Mouse (Mus musculus) layer of hippocampus, postnatal 36 days (tissue): ENCODE results near the gene Tha1. TPM values are rescaled to one million over a fixed set of nuclear protein-coding genes. Genes with fewer than 3 reads are reported as not detected.
A peak's percentile ranks its signal among the peaks of the same experiment; 100 is the strongest.

Source experiments
- DNase-seq, 2 experiments: peaks; one replicate each; pipeline ENCODE4 v3.0.0; 2022
- total RNA-seq, 2 experiments: library from RNA; stranded (reverse); gene quantifications; 2 replicates each; pipeline ENCODE4 v1.2.3; 2021

Tha1 gene
- total RNA-seq, 2 experiments from 2014 or later, result 3.0 to 3.8 TPM

DNA sequence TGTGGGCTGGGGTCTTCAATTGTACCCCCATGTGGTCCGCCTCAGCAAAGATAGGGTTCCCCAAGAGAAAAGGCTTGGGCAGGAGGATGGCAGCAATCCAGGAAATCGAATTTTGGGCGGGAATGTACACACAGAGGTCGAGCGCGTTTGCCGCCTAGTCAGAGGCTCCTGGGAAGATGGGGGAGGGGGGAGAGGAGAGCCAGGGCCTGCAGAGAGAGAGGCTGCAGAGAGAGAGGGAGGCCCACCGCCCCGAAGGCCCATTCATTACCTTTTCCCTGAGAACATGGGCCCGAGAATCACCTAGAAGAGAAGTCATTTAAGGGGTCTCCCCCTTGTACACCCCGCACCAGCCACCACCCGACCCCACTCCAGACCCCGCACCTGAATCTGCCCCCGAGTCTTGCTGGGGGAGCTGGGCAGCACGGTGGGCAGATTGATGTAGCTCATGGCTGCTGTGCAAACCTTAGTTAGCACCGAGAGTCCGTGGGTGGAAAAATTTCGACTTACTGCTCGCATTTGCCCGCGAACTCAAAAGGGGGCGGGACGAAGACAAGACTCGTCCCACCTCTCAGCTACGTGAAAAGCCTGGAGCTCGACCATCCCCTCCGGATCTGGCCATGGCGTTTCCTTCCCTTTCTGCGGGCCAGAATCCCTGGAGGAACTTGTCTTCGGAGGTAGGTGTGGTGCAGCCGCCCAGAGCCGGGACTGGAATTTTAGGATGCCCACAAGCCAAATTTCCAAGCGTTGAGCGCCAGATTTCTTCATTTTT is 47.8 kb downstream of the Tha1 start, which contains the start of the genes Afmid and Tk1:
Afmid (plus strand) TSS at position 592 of the 769 bp plus-strand sequence.
Tk1 (minus strand) TSS at position 760 of the 769 bp plus-strand sequence.
- peak in 1 of 2 experiments; percentile 27 for DNase-seq

DNA sequence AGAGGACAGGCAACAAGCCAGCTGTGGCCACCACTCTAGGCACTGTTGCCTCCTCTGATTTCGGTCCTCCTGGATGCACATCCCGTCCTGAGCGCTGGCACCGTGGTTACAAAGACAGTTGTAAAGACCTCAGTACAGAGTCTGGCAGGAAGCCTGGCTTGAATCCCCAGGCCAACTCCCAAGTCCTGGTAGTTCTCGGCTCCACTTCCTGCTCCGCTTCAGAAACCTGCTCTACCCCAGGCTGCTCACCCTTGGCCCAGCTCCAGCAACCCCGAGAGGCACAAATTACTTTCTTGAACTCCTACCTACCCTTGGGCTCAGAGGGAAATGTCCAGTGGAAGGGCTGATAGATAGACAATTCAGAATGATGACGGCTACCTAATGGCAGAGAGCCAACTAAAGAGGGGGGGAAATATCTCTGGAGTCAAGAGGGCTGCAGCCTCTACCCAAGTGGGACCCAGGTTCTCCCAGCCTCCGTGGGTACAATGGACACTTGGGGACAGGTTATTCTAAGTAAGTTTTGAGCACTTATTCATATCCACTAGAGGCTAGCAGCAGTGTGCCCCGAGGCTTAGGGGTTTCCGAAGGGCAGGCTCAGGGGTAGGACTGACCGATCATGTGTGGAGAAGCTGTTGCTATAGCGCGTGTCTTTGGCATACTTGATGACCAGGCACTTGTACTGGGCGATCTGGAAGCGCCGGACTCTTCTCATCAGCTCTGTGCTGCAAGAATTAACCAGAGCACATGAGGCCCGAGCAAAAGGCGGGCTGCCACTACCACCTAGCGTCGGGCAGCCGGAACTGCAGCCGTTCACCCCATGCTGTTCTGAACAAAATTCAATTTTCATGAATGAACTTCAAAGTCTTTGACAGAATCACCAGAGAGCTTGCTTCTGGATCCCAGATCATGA is 49.0 kb downstream of the Tha1 start:
- peak; percentile 77 to 78 for DNase-seq

DNA sequence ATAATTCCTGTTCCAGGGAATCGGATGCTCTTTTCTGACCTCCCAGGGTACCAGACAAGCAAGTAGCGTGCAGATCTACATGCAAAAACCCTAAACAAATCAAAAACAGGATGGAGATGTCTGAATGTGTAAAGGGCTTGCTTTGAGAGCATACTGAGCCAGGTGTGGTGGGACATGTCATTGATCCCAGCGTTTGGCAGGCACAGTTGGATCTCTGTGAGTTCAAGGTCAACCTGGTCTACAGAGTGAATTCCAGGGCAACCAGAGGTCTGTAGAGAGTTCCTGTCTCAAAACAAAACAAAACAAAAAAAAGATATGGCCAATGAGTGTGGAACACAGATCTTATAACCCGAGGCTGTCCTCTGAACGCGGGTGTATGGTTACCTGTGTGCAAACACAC is 49.9 kb downstream of the Tha1 start:
- DNase-seq, result no peak

DNA sequence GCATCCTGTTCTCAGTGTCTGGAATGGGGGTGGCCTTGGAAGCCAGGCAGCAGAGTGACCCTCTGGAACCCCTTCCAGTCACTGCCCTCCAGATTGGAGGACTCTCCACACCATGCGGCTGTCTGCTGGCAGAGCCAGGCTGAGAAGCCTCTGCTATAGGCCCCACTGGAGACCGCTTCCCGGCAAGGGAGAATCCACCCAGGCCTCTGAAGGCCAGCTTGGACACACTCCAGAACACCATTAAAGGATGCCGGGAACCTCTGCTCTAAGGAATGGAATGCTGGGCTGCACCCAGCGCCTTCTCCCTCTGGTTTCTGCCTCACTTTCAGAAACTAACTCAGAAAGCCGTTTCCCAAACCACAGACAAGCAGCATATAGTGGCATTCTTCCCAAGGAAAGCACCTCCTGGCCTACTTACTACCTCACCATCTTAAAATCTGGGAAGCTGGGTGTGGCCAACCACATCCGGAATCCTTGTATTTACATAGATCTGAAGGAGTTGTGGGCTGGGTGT is 50.5 kb downstream of the Tha1 start:
- DNase-seq, result no peak

DNA sequence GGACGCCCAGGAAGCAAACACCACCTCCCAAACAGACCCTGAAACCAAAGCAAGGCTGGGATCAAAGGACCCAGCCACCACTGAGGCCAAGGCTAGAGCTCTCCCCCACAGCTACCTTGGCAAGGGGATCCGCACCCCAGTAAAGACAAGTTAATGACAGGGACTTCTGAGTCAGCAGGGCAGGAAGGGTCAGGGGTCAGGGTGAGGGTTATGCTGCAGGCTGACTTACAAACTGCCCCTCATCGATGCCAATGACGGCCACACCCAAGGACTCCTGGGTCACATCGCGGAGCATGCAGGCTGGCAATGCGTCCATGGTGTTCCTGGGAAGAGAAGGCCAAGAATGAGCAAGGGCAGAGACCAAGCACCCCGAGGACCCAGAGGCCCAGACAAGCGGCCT is 51.4 kb downstream of the Tha1 start:
- DNase-seq, result no peak

DNA sequence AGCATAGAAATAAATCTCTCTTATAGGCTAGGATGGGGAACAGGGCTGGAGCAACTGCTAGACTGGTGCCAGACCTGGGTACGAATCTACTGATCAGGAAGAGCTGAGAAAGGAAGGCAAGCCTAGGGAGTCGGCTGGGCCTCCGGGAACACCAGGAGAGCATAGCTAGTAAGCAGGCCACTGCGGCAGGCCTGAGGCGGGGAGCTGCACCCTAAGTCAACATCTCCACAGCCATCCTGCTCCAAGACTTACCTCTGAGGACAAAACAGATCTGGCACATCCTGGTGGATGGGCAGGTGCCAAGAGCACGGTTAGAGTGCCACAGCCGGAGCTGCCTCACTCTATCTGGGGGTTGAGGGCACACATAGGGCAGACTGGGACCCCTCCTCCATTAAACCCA is 53.1 kb downstream of the Tha1 start:
- no peak for DNase-seq

DNA sequence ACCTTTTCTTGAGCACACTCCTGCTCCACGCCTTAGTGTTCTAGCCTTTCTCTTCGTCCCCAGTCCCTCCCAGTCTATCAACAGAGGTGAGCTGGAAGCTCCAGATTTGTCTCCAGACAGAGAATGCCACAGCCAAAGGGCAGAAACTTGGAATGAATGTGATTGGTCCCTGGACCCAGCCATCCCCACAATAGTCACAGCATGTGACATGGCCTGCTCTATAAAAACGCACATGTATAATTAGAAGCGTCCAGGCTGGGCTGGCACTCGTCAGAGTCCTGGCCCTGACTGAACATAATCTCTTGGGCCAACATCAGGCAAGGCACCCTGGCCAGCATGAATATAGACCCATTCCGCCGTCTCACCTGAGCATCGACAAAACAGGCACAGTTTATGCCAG is 54.2 kb downstream of the Tha1 start:
- no peak for DNase-seq

Other genes with a start within 250 kb of the Tha1 start
- 10 to 100 TPM; 67.5 to 75.6 TPM for gene Tnrc6c, start 219.2 kb downstream of the Tha1 start, total RNA-seq
- gene Tmc8, start 91.4 kb downstream of the Tha1 start, total RNA-seq, result under 1 TPM; 0.47 to 0.83 TPM
- 1 to 10 TPM; 7.3 to 9.7 TPM for gene Tmc6, start 91.3 kb downstream of the Tha1 start, total RNA-seq
- under 1 TPM in 1 of 2 experiments, not detected in 1; 0.61 TPM for gene 6030468B19Rik, start 75.8 kb downstream of the Tha1 start, total RNA-seq
- 1 to 10 TPM; 1.5 to 1.7 TPM for gene Gm20708, start 63.8 kb downstream of the Tha1 start, total RNA-seq
- 10 to 100 TPM; 10.4 to 16.9 TPM for gene Syngr2, start 63.8 kb downstream of the Tha1 start, total RNA-seq
- gene Afmid, start 47.6 kb downstream of the Tha1 start, total RNA-seq, result 1 to 10 TPM; 3.8 to 4.0 TPM
- gene Tk1, start 47.4 kb downstream of the Tha1 start, total RNA-seq, result under 1 TPM; 0.88 to 0.97 TPM
- 1 to 10 TPM in 1 of 2 experiments, under 1 TPM in 1; 0.77 to 1.4 TPM for gene Birc5, start 24.2 kb downstream of the Tha1 start, total RNA-seq
- under 1 TPM in 1 of 2 experiments, not detected in 1; 0.33 TPM for gene Tmem235, start 12.7 kb downstream of the Tha1 start, total RNA-seq
- gene Socs3, start 96.6 kb upstream of the Tha1 start, total RNA-seq, result 1 to 10 TPM; 1.3 to 1.4 TPM
- gene Pgs1, start 112.8 kb upstream of the Tha1 start, total RNA-seq, result 10 to 100 TPM; 75.1 to 79.4 TPM